Mouse (Mus musculus) ES-Bruce4 (cell line): ENCODE data around the gene Slc9a5.

Source experiments
- EP300 ChIP-seq: IDR thresholded peaks from 2 replicates; pipeline ENCODE4 v1.6.1; 2011; ENCODE audit warnings: low read depth, low read length; ENCODE audit not compliant: insufficient read depth
- POLR2A ChIP-seq: IDR thresholded peaks from one replicate; pipeline ENCODE4 v1.8.1; 2011; ENCODE audit warnings: low read length; ENCODE audit not compliant: insufficient read depth

- no peak for TF ChIP-seq EP300
- TF ChIP-seq POLR2A: no peak
These were observed 54.8 kb downstream of the Slc9a5 start for GRCm38 (mm10) chr8:105403467-105403866.
